Mouse (Mus musculus): ENCODE results near the gene Golga2. TPM values are rescaled to one million over a fixed set of nuclear protein-coding genes. Genes with fewer than 3 reads are reported as not detected.
A peak's percentile ranks its signal among the peaks of the same experiment; 100 is the strongest.
"Not testable (repeated sequence)": the region's sequence is repeated elsewhere in the genome, so short reads cannot be mapped to it uniquely, and the experiment has no call there.

Gene Golga2
- polyA plus RNA-seq, 1 experiment from 2014 or later = 24.9 TPM

- 89% methylated on average over 8 of the region's 8 CpGs for WGBS
- Histone ChIP-seq H3K4me3 (replicated peaks) (no peak overlapping the region), H3K9me3 (no peaks in the 10 kb centered on the region), H3K36me3 (peaks cover 68% of the 10 kb centered on the region), H3K4me1 (replicated peaks) (peaks cover 2% of the 10 kb centered on the region), H3K4me2 (no peak overlapping the region), H3K27ac (no peak overlapping the region), H3K27me3 (no peaks in the 10 kb centered on the region), H3K9ac (replicated peaks) (no peak overlapping the region)
- no peak for ATAC-seq (ENCODE audit: insufficient number of reproducible peaks, insufficient read depth, low FRiP score, low TSS enrichment, low read depth)
Measured at GRCm38 (mm10) chr2:32294348-32294747, 7.2 kb downstream of the Golga2 start.

DNA sequence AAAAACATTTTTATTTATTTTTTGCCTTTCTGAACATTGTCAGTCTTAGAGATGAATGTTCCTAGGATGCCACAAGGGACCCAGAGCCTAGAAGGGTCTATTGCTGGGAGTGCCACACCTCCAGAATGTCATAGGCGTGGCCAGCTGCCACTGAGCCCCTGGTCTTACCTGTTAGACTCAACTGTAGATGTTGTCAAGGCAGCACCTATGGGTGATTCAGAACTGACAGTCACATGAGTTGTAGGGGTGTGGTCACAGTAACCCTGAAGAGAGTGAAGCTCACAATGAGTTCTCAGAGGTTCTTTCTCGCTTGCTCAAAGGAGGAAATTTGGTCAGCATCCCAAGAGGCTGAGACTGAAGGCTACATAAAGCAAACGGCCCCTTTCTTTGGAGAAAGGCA, 8.1 kb downstream of the Golga2 start:
- H3K9ac ChIP-seq (replicated peaks) = no peak overlapping the region
- WGBS = 80% methylated on average over 3 of the region's 3 CpGs
- ATAC-seq (ENCODE audit: insufficient number of reproducible peaks, insufficient read depth, low FRiP score, low TSS enrichment, low read depth) = no peak
- H3K27ac ChIP-seq = no peak overlapping the region
- H3K9me3 ChIP-seq = no peaks in the 10 kb centered on the region
- H3K27me3 ChIP-seq = no peaks in the 10 kb centered on the region
- H3K4me3 ChIP-seq (replicated peaks) = no peak overlapping the region
- peaks cover 77% of the 10 kb centered on the region for H3K36me3 ChIP-seq
- H3K4me2 ChIP-seq = no peak overlapping the region
- H3K4me1 ChIP-seq (replicated peaks) = no peaks in the 10 kb centered on the region

- H3K9me3 ChIP-seq; ATAC-seq (ENCODE audit: insufficient number of reproducible peaks, insufficient read depth, low FRiP score, low TSS enrichment, low read depth); H3K4me3 ChIP-seq (replicated peaks); H3K4me1 ChIP-seq (replicated peaks); H3K4me2 ChIP-seq; H3K27ac ChIP-seq; H3K27me3 ChIP-seq; H3K9ac ChIP-seq (replicated peaks): not testable (repeated sequence)
- peaks cover 82% of the 10 kb centered on the region for H3K36me3 ChIP-seq
- 80% methylated on average over 2 of the region's 2 CpGs for WGBS
Measured at GRCm38 (mm10) chr2:32295842-32296241, 8.7 kb downstream of the Golga2 start.

DNA sequence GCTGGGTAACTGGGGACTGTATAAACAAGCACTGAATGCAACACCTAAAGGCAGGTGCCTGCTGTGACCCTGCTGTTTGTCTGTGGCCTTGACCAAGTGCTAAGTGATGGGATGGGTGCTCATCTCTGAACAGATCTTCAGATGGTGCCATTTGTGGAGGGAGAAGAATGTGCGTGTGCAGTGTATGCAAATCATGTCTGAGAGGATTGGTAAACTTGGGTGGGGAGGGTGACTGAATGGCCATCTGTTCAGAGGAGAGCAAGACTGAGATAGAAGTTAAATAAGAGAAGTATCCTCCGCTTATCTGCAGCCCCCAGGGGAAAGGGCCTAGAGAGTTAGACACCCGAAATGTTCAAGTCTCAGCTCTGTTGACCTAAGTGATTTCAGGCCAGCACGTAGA, 12.3 kb downstream of the Golga2 start:
- Histone ChIP-seq H3K9me3 (no peaks in the 10 kb centered on the region), H3K4me2 (no peak overlapping the region), H3K4me1 (replicated peaks) (no peaks in the 10 kb centered on the region), H3K36me3 (peaks cover 90% of the 10 kb centered on the region), H3K27ac (no peak overlapping the region), H3K4me3 (replicated peaks) (no peak overlapping the region), H3K27me3 (no peaks in the 10 kb centered on the region), H3K9ac (replicated peaks) (no peak overlapping the region)
- no peak for ATAC-seq (ENCODE audit: insufficient number of reproducible peaks, insufficient read depth, low FRiP score, low TSS enrichment, low read depth)
- 91% methylated on average over 4 of the region's 4 CpGs for WGBS

DNA sequence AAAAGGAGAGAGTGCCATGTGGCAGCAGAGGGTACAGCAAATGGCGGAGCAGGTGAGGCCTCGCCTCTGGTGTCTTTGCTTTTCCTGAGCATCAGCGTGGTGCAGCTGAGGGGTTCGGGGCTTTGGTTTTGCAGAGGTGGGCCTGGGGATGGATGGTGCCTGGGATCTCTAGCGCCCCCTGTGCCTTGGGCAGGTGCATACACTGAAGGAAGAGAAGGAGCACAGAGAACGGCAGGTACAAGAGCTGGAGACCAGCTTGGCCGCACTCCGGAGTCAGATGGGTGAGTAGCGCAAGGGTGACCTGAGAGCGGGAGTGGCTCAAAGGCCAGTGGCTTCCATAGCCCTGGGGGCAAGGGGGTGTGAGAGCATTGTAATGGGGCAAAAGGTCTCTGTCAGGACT, 15.8 kb downstream of the Golga2 start:
- Histone ChIP-seq H3K4me2 (no peak overlapping the region), H3K9ac (replicated peaks) (no peak overlapping the region), H3K27ac (no peak overlapping the region), H3K4me3 (replicated peaks) (no peak overlapping the region), H3K4me1 (replicated peaks) (0 out of 2 replicates have a peak, but pooled peaks cover 4% of the 10 kb centered on the region), H3K36me3 (peaks cover 98% of the 10 kb centered on the region), H3K9me3 (no peaks in the 10 kb centered on the region), H3K27me3 (no peaks in the 10 kb centered on the region)
- no peak for ATAC-seq (ENCODE audit: insufficient number of reproducible peaks, insufficient read depth, low FRiP score, low TSS enrichment, low read depth)
- 88% methylated on average over 10 of the region's 10 CpGs for WGBS

- WGBS = 44% methylated on average over 8 of the region's 8 CpGs
- no peak overlapping the region for H3K4me3 ChIP-seq (replicated peaks)
- H3K4me2 ChIP-seq = no peak overlapping the region
- 0 out of 2 replicates have a peak overlapping the region, but pooled peaks have one; percentile 4 for H3K9ac ChIP-seq (replicated peaks)
- H3K27me3 ChIP-seq = no peaks in the 10 kb centered on the region
- no peaks in the 10 kb centered on the region for H3K9me3 ChIP-seq
- peaks cover 96% of the 10 kb centered on the region for H3K36me3 ChIP-seq
- H3K4me1 ChIP-seq (replicated peaks) = 0 out of 2 replicates have a peak, but pooled peaks cover 4% of the 10 kb centered on the region
- H3K27ac ChIP-seq = peak overlapping the region; percentile 8; the same call in 1 of the 2 replicates
- ATAC-seq (ENCODE audit: insufficient number of reproducible peaks, insufficient read depth, low FRiP score, low TSS enrichment, low read depth) = peak; percentile 64
Measured at GRCm38 (mm10) chr2:32304145-32304832, 17.1 kb downstream of the Golga2 start.

DNA sequence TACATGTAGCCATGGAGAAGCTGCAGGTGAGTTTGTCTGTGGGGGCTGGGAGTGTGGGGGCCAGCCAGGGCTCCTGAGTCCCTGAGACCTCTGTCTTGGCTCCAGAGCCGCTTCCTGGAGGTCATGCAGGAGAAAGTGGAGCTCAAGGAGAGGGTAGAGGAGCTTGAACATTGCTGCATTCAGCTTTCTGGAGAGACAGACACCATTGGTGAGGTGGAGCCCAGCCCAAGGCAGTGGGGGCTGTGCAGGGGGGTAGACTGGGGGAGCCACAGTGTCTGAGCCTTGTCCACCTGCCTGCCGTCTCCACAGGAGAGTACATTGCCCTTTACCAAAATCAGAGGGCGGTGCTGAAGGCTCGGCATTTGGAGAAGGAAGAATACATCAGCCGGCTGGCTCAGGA, 18.5 kb downstream of the Golga2 start:
- Histone ChIP-seq H3K9me3 (no peaks in the 10 kb centered on the region), H3K4me2 (no peak overlapping the region), H3K36me3 (peaks cover 96% of the 10 kb centered on the region), H3K4me3 (replicated peaks) (no peak overlapping the region), H3K27ac (no peak overlapping the region), H3K4me1 (replicated peaks) (peaks cover 15% of the 10 kb centered on the region), H3K27me3 (no peaks in the 10 kb centered on the region), H3K9ac (replicated peaks) (no peak overlapping the region)
- 87% methylated on average over 5 of the region's 5 CpGs for WGBS
- no peak for ATAC-seq (ENCODE audit: insufficient number of reproducible peaks, insufficient read depth, low FRiP score, low TSS enrichment, low read depth)

DNA sequence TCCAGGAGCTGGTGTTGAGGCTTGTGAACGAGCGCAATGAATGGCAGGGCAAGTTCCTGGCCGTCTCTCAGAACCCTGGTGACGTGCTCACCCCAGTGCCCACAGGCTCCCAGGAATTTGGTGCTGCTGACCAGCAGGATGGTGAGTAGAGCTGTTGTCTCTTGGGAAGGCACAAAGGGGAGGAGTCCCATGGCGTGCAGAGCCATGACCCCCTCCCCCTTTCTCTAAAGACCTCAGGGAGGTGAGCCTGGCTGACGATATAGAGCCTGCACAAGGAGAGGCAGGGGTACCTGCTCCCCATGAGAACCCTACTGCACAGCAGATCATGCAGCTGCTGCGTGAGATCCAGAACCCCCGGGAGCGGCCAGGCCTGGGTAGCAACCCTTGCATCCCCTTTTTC, 19.0 kb downstream of the Golga2 start:
- H3K9ac ChIP-seq (replicated peaks) = no peak overlapping the region
- no peak for ATAC-seq (ENCODE audit: insufficient number of reproducible peaks, insufficient read depth, low FRiP score, low TSS enrichment, low read depth)
- H3K4me1 ChIP-seq (replicated peaks) = peaks cover 20% of the 10 kb centered on the region
- no peaks in the 10 kb centered on the region for H3K27me3 ChIP-seq
- peaks cover 95% of the 10 kb centered on the region for H3K36me3 ChIP-seq
- no peaks in the 10 kb centered on the region for H3K9me3 ChIP-seq
- H3K4me3 ChIP-seq (replicated peaks) = no peak overlapping the region
- H3K27ac ChIP-seq = no peak overlapping the region
- no peak overlapping the region for H3K4me2 ChIP-seq
- 81% methylated on average over 9 of the region's 9 CpGs for WGBS

DNA sequence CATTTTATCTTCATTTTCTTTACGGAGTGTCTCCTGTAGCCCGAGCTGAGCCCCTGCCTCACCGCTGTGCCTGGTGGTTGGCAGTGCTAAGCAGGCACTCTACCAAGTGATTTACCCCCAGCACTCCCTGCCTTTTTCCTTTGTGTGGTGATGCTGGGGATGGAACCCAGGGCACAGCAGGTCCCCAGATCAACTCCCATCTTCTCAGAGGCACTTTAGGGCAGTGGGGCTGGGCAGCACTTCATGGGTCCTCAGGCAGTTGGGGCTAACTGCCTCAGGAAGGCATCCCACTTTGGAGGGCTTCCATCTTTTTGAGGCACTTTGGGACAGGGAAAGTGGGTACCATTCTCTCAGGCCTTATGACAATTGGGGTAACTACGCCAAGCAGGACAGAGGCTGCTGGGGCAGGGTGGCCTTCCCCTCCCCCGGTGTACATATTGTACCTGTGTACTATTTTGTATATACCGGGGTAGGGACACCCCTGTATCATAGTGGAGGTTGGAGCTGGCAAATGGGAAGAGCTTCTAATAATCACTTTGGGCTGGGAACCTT, 20.1 kb downstream of the Golga2 start:
- Histone ChIP-seq H3K36me3 (peaks cover 84% of the 10 kb centered on the region), H3K4me3 (replicated peaks) (no peak overlapping the region), H3K4me1 (replicated peaks) (peaks cover 32% of the 10 kb centered on the region), H3K27me3 (no peaks in the 10 kb centered on the region), H3K9me3 (no peaks in the 10 kb centered on the region), H3K9ac (replicated peaks) (no peak overlapping the region), H3K27ac (no peak overlapping the region), H3K4me2 (no peak overlapping the region)
- no peak for ATAC-seq (ENCODE audit: insufficient number of reproducible peaks, insufficient read depth, low FRiP score, low TSS enrichment, low read depth)
- WGBS = 84% methylated on average over 6 of the region's 6 CpGs

GRCm38 (mm10) chr2:32307941-32308760, 21.0 kb downstream of the Golga2 start:
- no peak overlapping the region for H3K4me3 ChIP-seq (replicated peaks)
- H3K27me3 ChIP-seq = no peaks in the 10 kb centered on the region
- no peaks in the 10 kb centered on the region for H3K9me3 ChIP-seq
- no peak overlapping the region for H3K9ac ChIP-seq (replicated peaks)
- whole genome bisulfite sequencing = 52% methylated on average over 8 of the region's 8 CpGs
- H3K27ac ChIP-seq = peak overlapping the region; percentile 64; the same call in 1 of the 2 replicates
- H3K36me3 ChIP-seq = peaks cover 79% of the 10 kb centered on the region
- H3K4me1 ChIP-seq (replicated peaks) = peaks cover 40% of the 10 kb centered on the region
- no peak for ATAC-seq (ENCODE audit: insufficient number of reproducible peaks, insufficient read depth, low FRiP score, low TSS enrichment, low read depth)
- no peak overlapping the region for H3K4me2 ChIP-seq

GRCm38 (mm10) chr2:32308870-32309568, 21.8 kb downstream of the Golga2 start:
- no peak overlapping the region for H3K4me3 ChIP-seq (replicated peaks)
- H3K27me3 ChIP-seq = no peaks in the 10 kb centered on the region
- peaks cover 77% of the 10 kb centered on the region for H3K36me3 ChIP-seq
- no peaks in the 10 kb centered on the region for H3K9me3 ChIP-seq
- peak overlapping the region; percentile 34; the same call in 1 of the 2 replicates for H3K9ac ChIP-seq (replicated peaks)
- peak overlapping the region; percentile 32; the same call in 1 of the 2 replicates for H3K27ac ChIP-seq
- ATAC-seq (ENCODE audit: insufficient number of reproducible peaks, insufficient read depth, low FRiP score, low TSS enrichment, low read depth) = no peak
- WGBS = 87% methylated on average over 16 of the region's 16 CpGs
- H3K4me1 ChIP-seq (replicated peaks) = peaks cover 42% of the 10 kb centered on the region
- H3K4me2 ChIP-seq = peak overlapping the region; percentile 15; the same call in 1 of the 2 replicates

All from limb, embryonic 12.5 days (tissue).